Mouse (Mus musculus): ENCODE measurements around the gene Samt3. TPM values are rescaled to one million over a fixed set of nuclear protein-coding genes. Genes with fewer than 3 reads are reported as not detected.

The Samt3 gene
- not detected for polyA plus RNA-seq (2015; fragmentation: Illumina TruSeq; extraction: RNeasy Lipid Tissue Mini Kit (QIAGEN cat#74804); ENCODE audit: insufficient read depth, low read depth, low replicate concordance)

DNA sequence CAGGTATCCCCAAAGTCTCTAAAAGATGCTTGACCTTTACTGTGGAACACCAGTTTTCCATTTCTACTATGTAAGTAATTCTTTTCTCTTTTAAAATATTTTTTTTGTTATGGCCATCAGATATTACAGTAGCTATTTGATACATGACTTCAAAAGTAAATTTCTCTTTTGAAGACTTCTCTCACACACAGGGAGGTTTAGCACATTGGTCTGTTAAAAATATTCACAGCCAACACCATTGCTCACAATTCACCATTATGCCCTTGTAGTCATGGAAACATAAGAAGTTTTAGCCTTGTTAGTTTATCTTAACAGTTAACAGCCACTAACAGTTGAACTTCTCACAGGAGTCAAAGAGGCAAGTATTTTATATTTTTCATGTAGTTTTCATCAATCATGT is at the start of gene Samt3:
Gene Samt3 (plus strand): TSS at position 301 of the 400 bp plus-strand sequence.

Other genes with a start within 250 kb of the Samt3 start
- gene 5430427O19Rik, start 173.8 kb upstream of the Samt3 start, polyA plus RNA-seq (2015; fragmentation: Illumina TruSeq; extraction: RNeasy Lipid Tissue Mini Kit (QIAGEN cat#74804); ENCODE audit: insufficient read depth, low read depth, low replicate concordance): 0.20 TPM
- gene Nr0b1, start 147.6 kb downstream of the Samt3 start, polyA plus RNA-seq (2015; fragmentation: Illumina TruSeq; extraction: RNeasy Lipid Tissue Mini Kit (QIAGEN cat#74804); ENCODE audit: insufficient read depth, low read depth, low replicate concordance): not detected

Measured in pancreas, adult 10 weeks (tissue).